Mouse (Mus musculus) myocyte (in vitro differentiated cells): Measurements from ENCODE around the gene Gabbr2.

Experiments used
- CEBPB ChIP-seq: IDR thresholded peaks from 2 replicates; pipeline ENCODE4 v1.6.1; 2011; ENCODE audit warnings: mild to moderate bottlenecking, moderate library complexity; ENCODE audit not compliant: poor library complexity, insufficient read depth, severe bottlenecking
- E2F4 ChIP-seq: IDR thresholded peaks from one replicate; pipeline ENCODE4 v1.6.1; 2011; ENCODE audit warnings: mild to moderate bottlenecking, control low read depth, moderate library complexity; ENCODE audit not compliant: insufficient read depth
- MAX ChIP-seq: IDR thresholded peaks from one replicate; pipeline ENCODE4 v1.6.1; 2011; ENCODE audit warnings: low read depth, mild to moderate bottlenecking, control low read depth
- MYOD1 ChIP-seq, 3 experiments: IDR thresholded peaks; one replicate each; pipeline ENCODE4 v1.6.1; 2011; ENCODE audit warnings: control low read depth in 2 of 3, low read depth in 2 of 3, mild to moderate bottlenecking in 2 of 3, moderate library complexity in 1 of 3; ENCODE audit not compliant: insufficient read length in 2 of 3, control insufficient read depth in 1 of 3
- MYOG ChIP-seq, 3 experiments: IDR thresholded peaks; one replicate each; pipeline ENCODE4 v1.6.1; 2011; ENCODE audit warnings: control low read depth in 2 of 3, low read depth in 2 of 3, mild to moderate bottlenecking in 2 of 3; ENCODE audit not compliant: insufficient read length in 2 of 3, control insufficient read depth in 1 of 3, insufficient read depth in 1 of 3
- POLR2A ChIP-seq: IDR thresholded peaks from one replicate; pipeline ENCODE4 v1.6.1; 2011; ENCODE audit warnings: low read depth, mild to moderate bottlenecking, control low read depth, moderate library complexity; ENCODE audit not compliant: insufficient read length
- POLR2AphosphoS2 ChIP-seq: IDR thresholded peaks from one replicate; pipeline ENCODE4 v1.6.1; 2011; ENCODE audit warnings: low read depth, control low read depth; ENCODE audit not compliant: insufficient read length
- TCF12 ChIP-seq: IDR thresholded peaks from one replicate; pipeline ENCODE4 v1.6.1; 2011; ENCODE audit warnings: mild to moderate bottlenecking, control low read depth; ENCODE audit not compliant: poor library complexity, insufficient read depth, severe bottlenecking
- TCF3 ChIP-seq: IDR thresholded peaks from one replicate; pipeline ENCODE4 v1.6.1; 2011; ENCODE audit warnings: low read depth, control low read depth; ENCODE audit not compliant: insufficient read length
- USF1 ChIP-seq: IDR thresholded peaks from one replicate; pipeline ENCODE4 v1.6.1; 2011; ENCODE audit warnings: low read depth, mild to moderate bottlenecking, control low read depth, moderate library complexity

- TF ChIP-seq MYOG (IDR thresholded peaks at IDR 0.05; ENCODE audit: control insufficient read depth in 1 of 3, insufficient read depth in 1 of 3, insufficient read length in 2 of 3, low read depth in 2 of 3) (no peak), POLR2A (no peak), MAX (no peak), POLR2AphosphoS2 (no peak), TCF12 (no peak), TCF3 (no peak), E2F4 (no peak), MYOD1 (IDR thresholded peaks at IDR 0.05; ENCODE audit: control insufficient read depth in 1 of 3, insufficient read length in 2 of 3, low read depth in 2 of 3) (no peak), CEBPB (no peak), USF1 (no peak)
Observed at GRCm38 (mm10) chr4:46668620-46669019, 323.1 kb downstream of the Gabbr2 start.
